Mouse (Mus musculus) thymus, postnatal 4 days (tissue): ENCODE measurements around the gene Tagap1.
A peak's percentile ranks its signal among the peaks of the same experiment; 100 is the strongest.
"Not testable (repeated sequence)": the region's sequence is repeated elsewhere in the genome, so short reads cannot be mapped to it uniquely, and the experiment has no call there.

Experiments used
- DNase-seq: peaks from one replicate; pipeline ENCODE4 v3.0.0; 2021

Tagap1 gene

DNA sequence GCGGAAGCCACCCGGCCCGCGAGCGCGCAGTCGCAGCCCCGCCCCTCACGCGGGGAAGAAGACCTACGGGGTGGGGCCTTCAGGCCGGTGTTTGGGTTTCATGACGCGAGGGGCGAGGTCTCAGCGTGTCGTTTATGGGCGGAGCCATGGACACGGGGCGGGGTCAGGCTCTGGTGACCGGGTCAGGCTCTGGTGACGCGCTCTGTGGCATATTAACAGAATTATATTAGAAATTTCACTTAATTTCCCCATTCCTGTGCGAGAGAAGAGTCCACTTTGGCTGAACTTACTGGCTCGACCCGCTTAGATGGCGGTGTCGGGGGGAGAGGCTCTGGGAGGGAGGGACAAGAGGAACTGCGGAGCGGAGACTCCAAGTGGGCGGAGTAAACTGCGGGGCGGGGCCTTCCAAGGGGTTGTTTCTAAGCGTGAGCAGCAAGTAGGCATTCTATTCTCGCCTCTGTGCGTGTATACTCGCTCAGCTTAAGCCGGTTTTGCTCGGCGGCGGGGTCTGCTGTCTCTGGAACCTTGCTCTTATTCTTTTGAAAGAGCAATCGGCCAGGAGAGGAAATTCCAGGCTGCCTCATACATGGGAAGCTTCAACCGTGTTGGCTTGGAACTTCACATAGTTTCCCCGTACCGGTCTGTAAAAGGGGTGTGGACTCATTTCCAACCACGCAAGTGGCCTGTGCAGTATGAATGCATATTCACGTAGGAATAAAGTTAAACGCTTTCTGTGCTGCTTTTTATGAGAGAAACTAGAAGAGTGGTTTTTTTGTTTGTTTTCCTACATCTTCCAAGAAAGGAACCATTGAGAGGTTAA is 435 bp upstream of the Tagap1 start:
- peak; percentile 22 for DNase-seq

DNA sequence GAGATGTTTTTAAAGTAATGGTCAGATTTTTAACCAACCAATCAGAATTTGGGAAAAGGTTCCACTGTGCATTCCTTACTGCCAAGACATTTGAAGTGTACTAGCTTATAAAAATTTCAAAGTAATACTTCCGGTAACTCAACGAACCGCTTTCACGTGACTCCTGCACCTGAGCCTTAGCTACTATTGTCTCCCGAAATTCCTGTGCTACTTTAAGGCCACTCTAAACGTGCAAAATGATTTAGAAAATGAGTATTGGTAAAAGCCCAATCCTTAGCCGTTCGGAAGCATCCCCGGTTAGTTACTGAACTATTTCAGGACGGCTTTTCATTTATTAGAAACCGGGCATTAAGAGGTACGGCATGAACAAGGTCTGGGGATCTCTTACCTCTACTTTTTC is 607 bp downstream of the Tagap1 start:
- not testable (repeated sequence) for DNase-seq

DNA sequence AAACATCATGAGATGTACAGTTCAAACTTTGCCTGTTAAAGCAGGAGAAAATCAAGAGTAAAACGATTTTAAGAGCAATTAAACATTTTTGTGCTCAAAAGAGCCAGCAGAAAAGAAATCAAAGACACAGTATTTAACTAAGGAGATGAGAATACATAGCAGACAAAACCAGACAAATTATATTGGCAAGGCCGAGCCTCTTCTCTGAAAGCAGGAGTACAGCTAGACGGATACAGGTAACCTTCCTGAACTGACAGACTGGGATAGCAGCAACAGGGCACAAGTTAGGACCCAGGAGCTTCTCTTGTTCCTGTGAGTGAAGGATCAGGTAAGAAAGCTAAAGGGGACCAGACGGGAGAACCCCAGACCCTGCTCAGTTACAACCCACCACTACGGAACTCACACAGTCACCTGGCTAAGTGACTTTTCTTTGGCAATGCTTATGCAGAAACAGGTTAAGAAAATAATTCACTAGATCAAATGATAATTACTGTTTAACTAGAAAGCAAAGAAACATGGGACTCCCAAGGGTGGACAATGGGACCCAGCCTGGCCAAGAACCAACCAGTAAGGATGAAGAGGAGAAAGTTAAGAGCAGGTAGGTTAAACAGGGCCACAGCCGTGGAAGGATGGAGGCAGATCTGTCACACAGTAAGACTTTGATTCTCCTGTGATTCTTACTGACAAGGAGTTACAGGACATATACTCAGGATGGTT is 1.3 kb downstream of the Tagap1 start:
- not testable (repeated sequence) for DNase-seq

DNA sequence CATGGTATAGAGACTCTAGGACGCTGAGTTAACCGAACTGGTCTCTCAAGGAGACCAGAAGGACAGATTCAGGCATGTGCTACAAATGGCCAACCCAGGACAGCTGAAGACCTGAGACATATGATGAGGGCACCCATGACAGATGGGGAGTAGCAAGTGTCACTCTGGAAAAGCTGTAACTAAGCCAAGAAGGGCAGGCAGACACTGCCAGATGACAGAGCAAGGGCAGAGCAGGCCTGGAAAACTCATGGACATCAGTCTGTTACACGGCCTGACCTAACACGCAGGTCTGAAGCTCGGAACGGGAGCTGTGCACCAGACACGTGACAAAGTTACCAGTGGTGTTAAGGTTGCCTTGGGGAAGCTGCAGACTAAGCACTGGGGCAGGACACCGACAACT is 2.1 kb downstream of the Tagap1 start:
- DNase-seq = not testable (repeated sequence)

DNA sequence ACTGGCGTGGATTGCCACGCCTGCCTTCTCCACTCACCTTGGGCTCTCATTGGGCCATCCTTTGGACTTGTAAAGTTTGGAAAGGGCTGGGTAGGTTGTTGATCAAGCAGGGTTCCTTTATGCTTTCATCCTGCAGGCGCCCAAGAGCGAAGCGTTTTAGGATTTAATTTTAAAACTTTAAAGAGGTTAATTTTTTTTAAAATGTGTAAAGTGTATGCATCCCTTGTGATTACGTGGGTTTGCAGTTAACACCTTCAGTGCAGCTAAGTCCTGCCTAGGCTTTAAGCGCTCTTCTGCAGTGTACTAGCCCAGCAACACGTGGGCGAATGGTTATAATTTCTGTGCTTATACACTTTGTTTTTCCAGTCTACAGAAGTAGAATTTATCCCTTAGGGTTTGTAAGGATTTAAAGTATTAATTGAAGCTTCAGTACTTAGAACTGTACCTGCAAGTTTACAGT is 12.2 kb downstream of the Tagap1 start:
- DNase-seq = not testable (repeated sequence)

DNA sequence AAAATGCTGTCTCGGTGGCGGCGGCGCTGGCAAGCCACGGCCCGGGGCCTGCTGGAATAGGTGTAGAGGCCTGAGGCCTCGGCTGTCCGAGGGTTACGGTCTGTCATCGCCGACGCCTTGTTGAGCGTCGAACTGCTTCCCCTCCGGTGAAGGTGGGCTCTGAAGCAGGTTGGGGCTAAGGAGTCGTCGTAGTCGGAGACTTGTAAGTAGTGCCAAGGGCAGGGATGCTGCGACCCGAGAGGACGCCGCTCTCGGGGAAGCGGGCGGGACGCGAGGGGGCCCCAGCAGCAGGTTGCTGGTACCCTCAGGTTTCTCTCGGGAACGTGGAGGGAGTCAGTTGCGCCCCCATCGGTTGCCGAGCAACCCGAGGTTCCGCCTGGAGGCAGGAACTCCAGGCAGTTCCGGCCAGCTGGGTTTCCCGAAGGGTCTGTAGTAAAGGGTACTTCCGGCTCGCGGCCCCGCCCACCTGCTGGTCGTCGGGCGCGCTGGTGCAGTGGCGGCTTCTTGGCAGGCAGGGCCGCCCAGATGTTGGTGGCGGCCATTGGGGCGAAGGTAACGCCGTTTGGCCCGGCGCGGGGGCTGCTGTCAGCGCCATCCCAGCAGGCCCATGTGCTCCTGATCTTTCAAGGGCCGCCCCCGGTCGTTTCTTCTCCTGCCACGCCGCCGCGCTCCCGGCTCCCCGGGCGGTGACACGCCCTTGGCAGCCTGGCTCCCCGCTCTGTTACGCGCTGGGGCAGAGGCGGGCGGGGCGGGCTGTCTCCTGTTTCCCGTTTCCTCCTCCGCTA is 12.8 kb downstream of the Tagap1 start, which contains the start of gene Rsph3b:
Gene Rsph3b, minus strand, starts transcription at position 699 of the 785 bp plus-strand sequence.
- DNase-seq = peak; percentile 81

DNA sequence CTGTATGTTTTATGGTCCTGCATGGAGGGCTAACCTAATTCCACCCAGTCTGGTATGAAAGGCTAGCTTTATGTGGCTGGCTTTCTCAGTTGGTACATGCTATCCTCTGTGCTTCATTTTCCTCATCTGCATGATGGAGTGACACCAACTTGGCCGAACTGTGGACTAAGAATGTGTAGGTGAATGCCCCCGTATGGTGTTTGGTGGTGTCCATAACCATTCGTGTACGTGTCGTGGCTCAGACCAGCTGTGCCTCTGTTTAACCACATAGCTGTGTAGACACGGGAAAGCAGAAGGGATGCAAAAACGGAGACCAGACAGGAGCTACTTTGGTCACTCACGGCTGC is 13.3 kb downstream of the Tagap1 start:
- DNase-seq = not testable (repeated sequence)

DNA sequence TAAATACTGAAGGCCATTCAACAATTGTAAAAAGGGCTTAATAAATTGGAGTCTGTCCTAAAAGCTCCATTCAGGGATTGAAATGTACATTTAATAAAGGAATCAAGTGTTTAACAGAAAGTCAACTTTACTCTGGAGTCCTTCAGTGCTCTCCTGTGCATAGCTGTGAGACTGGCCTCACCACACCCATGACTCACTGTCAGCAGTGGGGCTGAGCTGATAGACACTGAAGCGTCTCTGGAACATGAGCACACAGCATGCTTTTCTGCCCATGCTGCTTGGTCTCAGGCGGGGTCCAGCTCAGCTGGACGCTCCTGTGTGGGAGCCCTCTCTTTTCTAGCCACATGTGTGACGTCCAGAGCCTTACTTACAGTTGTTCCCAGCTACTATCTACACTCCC is 18.4 kb downstream of the Tagap1 start:
- DNase-seq = not testable (repeated sequence)

DNA sequence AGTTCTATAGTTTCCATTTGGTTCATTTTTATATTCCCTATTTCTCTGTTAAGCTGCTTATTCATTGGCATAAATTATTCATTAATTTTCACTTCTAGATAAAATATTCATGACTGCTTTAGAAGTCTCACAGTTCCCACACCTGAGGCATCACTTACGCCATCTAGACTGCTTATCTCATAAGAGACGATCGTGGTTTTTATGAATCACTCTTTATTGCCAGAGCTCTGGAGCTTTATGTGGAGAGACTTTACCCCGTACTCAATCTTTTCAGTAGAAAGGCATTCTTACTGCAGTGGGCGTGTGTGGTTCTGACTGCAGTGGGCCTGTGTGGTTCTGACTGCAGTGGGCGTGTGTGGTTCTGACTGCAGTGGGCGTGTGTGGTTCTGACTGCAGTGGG is 29.3 kb downstream of the Tagap1 start:
- not testable (repeated sequence) for DNase-seq

DNA sequence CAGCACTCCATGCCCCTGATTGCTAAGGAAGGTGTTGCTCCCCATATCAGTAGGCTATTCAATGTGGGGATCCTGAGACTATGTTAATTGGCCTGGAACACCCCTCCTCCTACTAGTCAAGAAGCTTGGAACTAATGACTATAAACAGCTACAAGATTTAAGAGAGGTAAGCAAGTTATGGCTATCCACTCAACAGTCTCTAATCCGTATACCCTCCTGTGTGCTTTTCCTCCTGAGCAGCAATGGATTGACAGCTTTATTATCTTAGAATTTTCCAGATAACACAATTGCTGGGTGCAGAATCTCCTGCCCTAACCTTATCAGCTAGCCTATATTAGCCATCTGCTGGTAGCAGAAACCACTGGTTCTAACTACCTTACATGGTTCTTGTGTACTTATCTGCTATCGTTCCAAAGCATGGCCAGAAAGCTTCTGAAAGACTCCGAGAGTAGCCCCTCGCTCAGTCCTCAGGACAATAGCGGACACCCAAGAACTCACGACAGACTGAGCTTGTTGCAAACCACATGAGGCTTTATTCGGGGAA is 40.5 kb downstream of the Tagap1 start:
- DNase-seq = not testable (repeated sequence)

DNA sequence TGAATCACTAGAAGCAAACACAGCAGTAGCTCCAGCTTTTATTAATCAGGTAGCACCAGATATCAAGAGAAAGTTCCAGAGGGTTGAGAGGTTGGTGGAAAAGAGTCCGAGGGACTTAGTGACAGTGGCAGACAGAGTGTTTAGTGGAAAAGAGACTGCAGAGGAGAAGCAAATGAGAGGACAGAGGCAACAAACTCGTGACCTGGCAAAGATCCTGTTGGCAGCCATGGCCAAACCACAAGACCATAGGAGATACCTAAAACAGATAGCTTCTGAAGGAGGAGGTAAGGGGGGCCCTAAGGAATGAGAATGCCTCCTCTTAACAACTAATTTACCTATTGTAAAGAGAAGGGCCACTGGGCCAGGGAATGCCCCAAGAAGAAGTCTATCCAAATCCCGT is 41.6 kb downstream of the Tagap1 start:
- not testable (repeated sequence) for DNase-seq

DNA sequence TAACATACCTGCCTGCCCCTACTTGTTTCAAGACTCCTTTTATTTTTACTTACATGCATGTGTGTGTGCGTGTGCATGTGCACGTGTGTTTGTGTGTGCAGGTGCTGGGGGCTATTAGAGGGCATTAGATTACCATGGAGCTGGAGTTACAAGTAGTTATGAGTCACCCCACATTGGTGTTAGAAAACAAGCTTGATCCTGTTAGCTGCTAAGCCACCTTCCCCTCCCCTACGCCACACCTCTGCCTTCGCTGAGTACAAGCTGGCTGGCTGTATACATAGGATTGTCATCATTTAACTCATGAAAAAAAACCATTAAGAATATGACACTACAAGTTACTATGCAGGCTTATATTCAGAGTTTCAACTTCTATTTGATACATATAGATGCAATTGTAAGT is 45.7 kb downstream of the Tagap1 start:
- not testable (repeated sequence) for DNase-seq

DNA sequence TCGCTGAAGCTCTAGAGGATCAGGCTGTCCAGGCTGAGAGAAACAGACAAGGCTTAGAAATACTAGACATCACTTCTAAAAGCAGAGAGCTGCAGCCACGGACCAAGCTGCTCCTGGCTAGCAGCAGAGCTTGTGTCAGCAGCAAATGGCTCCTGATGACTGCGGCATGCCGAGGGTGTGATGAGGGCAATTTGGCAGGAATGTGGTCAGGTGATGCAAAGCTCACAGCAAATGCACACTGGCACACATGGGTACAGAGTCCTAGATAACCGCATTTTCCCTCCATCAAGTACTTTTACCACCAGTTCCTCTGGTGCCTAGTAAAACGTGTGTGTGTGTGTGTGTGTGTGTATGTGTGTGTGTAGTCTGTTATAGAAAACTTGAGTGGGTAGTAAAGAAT is 46.9 kb downstream of the Tagap1 start:
- DNase-seq = not testable (repeated sequence)
